Mouse (Mus musculus): ENCODE data around the gene Dennd1b.

Gene Dennd1b

GRCm38 (mm10) chr1:139077989-139078388, 114.8 kb downstream of the Dennd1b start:
- in situ Hi-C loops (cut with MboI, MseI): loop anchor here (5.0 to 10.0 kb wide), 2 partner anchors 76 to 243 kb away; no protein-coding TSS in a partner anchor

GRCm38 (mm10) chr1:139079000-139079399, 115.8 kb downstream of the Dennd1b start:
- in situ Hi-C loops (cut with MboI, MseI): loop anchor here (5.0 to 10.0 kb wide), 2 partner anchors 77 to 244 kb away; no protein-coding TSS in a partner anchor

DNA sequence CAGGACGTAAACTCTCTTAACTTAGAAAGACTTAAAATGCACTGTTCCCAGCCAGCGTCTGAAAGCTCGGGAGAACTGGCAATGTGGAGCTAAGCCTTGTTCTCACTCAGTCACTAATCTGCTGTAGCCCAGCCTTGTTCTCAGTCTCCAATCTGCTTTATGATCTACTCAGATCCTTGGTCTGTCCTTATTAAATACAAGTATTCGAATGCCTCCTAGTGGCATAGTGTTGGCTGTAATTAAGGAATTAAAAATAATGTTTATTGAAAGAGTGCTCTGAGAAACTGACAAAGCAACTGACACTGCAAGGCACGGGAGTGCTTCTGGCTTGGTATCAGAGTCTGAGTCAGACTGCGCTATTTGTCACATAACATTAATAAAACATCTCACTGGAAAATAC, 116.3 kb downstream of the Dennd1b start:
- in situ Hi-C loops (cut with MboI, MseI): loop anchor here (5.0 to 10.0 kb wide), 2 partner anchors 77 to 245 kb away; no protein-coding TSS in a partner anchor

DNA sequence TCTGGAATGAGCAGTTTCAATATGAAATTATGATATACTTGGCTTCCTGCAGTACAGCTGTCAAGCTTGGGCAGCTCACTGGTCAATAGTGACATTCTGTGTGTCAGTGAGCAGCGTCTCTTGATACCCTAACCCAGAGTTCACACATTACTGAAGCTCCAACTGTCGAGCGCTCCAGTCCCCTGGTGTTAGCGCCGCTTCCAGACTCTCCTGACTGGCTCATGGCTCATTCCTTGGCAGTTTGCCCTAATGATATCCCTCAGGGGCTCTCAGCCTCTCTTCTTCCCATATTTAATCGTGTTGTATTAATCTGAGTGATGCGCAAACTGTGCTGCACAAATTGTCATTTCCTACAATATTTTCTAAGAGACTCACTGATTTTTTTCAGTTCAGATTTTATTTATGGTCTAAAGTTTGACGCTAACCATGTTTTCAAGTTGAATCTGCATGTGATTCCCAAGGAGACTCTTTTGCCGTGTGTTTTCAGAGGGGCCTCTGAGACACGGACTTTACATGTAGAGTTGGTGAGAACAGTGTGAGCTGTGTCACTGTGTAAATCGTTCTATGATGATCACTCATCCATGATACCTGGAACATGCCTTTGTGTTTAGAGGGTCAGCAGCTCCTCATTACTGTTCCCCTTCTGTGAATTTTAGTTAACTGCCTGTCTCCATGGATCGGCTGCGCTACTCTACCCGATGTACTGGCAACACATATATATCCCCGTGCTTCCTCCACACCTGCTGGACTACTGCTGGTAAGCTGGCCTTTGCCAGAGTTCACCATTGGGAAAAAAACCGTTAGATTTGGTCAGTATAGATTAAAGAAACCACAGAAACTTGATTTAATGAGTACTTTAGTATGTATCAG, 117.5 kb downstream of the Dennd1b start:
- in situ Hi-C loops (cut with MboI, MseI): no loop called here

DNA sequence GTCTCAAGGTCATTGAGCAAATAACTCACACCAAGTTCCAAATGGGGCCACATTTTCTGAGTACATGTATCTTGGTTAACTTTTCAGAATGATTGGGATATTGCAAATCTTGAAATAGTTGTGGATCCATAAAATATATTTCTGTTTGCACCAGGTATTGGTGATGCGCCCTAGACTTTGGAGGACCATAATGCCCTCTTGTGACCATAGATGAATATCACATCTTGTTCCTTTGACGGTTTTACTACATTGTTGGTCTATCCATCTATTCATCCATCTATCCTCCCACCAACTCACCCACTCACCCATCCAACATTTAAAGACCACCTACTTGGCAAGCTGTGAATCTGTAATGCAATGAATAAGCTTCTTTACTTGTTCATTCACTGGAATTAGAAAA, 120.1 kb downstream of the Dennd1b start:
- in situ Hi-C loops (cut with MboI, MseI): no loop called here

GRCm38 (mm10) chr1:139087564-139087963, 124.3 kb downstream of the Dennd1b start:
- in situ Hi-C loops (cut with MboI, MseI): no loop called here

GRCm38 (mm10) chr1:139090744-139091143, 127.5 kb downstream of the Dennd1b start:
- in situ Hi-C loops (cut with MboI, MseI): no loop called here

- in situ Hi-C loops (cut with MboI, MseI): no loop called here
Measured at GRCm38 (mm10) chr1:139091701-139092100, 128.5 kb downstream of the Dennd1b start.

- in situ Hi-C loops (cut with MboI, MseI): no loop called here
Measured at GRCm38 (mm10) chr1:139092144-139092543, 128.9 kb downstream of the Dennd1b start.

- in situ Hi-C loops (cut with MboI, MseI): no loop called here
Measured at GRCm38 (mm10) chr1:139092722-139093121, 129.5 kb downstream of the Dennd1b start.

DNA sequence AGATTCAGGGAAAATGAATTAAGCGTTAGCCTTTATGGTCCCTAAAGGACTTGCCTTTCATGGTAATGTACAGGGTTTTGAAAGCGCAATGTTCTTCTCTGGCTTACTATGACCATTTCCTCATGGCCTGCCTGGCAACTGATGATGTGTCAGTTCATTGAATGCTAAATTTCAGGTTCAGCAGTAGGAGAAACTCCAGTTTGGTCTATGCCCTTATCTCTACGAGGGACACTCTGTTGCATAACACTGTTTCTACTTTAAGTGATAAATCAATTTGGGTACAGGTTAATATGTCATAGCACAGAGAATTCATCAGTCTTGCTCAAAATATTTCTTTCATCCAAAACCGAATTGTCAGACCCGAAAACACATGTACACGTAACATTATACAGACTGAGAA, 133.1 kb downstream of the Dennd1b start:
- in situ Hi-C loops (cut with MboI, MseI): no loop called here

- in situ Hi-C loops (cut with MboI, MseI): no loop called here
Measured at GRCm38 (mm10) chr1:139098088-139098487, 134.9 kb downstream of the Dennd1b start.

GRCm38 (mm10) chr1:139101725-139102124, 138.5 kb downstream of the Dennd1b start:
- in situ Hi-C loops (cut with MboI, MseI): no loop called here

- in situ Hi-C loops (cut with MboI, MseI): no loop called here
Measured at GRCm38 (mm10) chr1:139108251-139108650, 145.0 kb downstream of the Dennd1b start.

- in situ Hi-C loops (cut with MboI, MseI): no loop called here
Measured at GRCm38 (mm10) chr1:139122626-139123025, 159.4 kb downstream of the Dennd1b start.

DNA sequence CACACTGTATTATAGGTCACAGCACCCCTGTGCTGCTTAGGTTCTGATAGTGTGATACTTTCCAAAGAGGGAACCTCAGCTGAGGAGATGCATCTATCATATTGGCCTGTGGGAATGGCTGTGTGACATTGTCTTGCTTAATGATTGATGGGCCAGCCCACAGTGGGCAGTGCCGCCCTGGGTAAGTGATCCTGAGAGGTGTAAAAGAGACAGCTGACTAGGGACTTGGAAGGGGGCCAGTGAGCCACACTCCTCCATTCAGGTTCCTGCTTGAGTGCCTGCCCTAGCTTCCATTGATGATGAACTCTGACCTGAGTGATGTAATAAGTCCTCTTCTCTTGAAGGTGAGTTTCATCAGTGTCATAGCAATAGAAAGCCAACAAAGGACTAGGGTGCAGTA, 176.4 kb downstream of the Dennd1b start:
- in situ Hi-C loops (cut with MboI, MseI): no loop called here

DNA sequence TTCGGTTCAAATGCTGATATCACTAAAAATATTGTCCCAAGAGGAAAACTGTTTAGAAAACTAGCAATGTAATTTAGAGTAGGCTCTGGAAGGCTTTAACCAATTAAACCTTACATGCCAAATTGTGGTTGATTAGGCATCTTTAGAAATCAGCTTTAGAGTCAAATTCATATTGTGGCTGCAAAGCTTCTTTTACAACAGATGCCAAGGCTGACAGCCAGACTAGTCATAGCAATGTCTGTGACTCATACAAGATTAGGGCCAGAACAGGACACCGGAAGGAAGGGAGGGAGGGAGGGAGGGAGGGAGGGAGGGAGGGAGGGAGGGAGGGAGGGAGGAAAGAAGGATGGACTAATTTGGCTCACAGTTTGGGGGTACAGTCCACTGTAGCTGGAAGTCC, 182.3 kb downstream of the Dennd1b start:
- in situ Hi-C loops (cut with MboI, MseI): no loop called here

- in situ Hi-C loops (cut with MboI, MseI): no loop called here
Measured at GRCm38 (mm10) chr1:139146306-139146705, 183.1 kb downstream of the Dennd1b start.

GRCm38 (mm10) chr1:139153006-139153405, 189.8 kb downstream of the Dennd1b start:
- in situ Hi-C loops (cut with MboI, MseI): no loop called here

DNA sequence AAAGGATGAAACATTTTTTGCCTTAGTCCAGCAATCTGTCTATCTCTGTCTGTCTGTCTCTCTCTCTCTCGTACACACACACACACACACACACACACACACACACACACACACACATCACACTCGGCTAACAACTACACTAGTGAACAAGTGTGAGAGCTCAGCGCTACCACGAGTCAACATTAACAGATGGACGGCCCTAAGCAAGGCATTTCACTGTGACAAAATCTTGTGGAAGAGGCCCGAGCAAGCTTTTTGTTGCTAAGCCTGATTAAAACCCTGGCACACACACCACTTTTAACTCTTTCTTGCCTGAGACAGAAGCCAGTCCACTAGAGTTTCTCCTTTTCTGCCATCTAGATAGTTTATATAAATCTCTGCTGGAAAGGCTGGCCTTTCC, 190.3 kb downstream of the Dennd1b start:
- in situ Hi-C loops (cut with MboI, MseI): no loop called here

GRCm38 (mm10) chr1:139156397-139156796, 193.2 kb downstream of the Dennd1b start:
- in situ Hi-C loops (cut with MboI, MseI): no loop called here

DNA sequence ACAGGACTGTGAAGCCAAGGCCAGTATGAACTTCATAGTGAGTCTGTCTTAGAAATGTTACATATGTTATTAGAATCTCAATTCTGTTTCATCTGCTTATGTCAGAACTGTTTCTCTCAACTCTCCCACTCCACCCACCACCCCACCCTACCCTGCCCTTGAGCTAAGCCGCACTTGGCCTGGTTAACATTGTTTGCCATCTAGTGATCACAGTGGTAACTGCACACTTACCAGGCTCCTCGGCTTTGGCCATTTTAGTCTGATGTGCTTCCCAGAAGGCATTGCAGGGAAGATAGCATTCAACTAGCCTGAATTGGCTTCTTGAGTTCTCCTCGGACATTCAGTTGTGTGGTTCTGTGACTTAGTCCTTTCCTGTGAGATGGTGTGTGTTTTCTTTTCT, 198.4 kb downstream of the Dennd1b start:
- in situ Hi-C loops (cut with MboI, MseI): loop anchor here (5.0 kb wide), 2 partner anchors 319 to 334 kb away; no protein-coding TSS in a partner anchor

- in situ Hi-C loops (cut with MboI, MseI): loop anchor here (5.0 kb wide), 2 partner anchors 321 to 336 kb away; no protein-coding TSS in a partner anchor
Measured at GRCm38 (mm10) chr1:139162814-139163213, 199.6 kb downstream of the Dennd1b start.
